Mouse (Mus musculus): ENCODE data around the gene Afap1. TPM values are rescaled to one million over a fixed set of nuclear protein-coding genes. Genes with fewer than 3 reads are reported as not detected.
A peak's percentile ranks its signal among the peaks of the same experiment; 100 is the strongest.

The Afap1 gene
- polyA plus RNA-seq, 1 experiment from 2014 or later: 18.4 TPM

DNA sequence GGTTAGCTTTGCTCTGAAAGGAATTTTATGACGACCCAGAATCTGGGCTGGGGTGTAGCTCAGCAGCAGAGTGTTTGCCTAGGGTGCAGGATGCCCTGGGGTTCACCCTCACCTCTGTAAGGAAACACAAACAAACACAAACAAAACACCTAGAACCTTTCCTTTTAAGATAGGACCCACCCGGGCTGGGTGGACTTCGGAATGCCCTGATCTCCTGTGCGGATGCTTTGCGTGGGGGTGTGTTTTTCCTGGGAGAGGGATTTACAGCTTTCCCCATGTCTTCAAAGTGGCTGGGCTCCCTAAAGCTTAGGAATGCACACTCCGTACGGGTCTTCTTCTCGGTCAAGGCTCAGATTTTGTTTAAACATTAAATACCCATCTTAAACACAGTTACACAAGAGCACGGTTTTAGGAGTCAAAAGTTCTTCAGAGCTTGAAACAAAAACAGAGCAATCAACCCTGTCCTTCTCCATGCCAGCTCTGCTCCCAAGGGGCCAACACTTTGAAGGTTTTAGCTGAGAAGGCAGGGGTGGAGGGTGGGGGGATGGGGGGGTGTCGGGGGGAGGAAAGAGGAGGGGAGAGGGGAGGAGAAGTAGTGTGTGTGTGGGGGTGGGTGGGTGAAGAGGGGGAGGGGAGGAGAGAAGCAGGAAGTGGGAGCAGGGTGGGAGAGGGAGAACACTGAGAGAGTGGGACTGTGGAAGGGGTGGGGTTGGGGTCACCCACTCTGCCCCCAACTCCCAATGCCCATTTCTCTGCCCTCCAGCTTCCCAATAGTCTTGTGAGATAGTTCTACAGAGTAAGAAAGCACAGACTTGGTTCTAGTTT is 7.5 kb downstream of the Afap1 start:
- Histone ChIP-seq H3K27ac (peak overlapping the region; percentile 48), H3K27me3 (replicated peaks) (no peaks in the 10 kb centered on the region), H3K9me3 (no peaks in the 10 kb centered on the region), H3K36me3 (no peaks in the 10 kb centered on the region), H3K9ac (no peak overlapping the region), H3K4me1 (replicated peaks) (peaks cover 33% of the 10 kb centered on the region), H3K4me3 (replicated peaks) (no peak overlapping the region), H3K4me2 (replicated peaks) (peak overlapping the region; percentile 45)
- WGBS: 10% methylated on average over 9 of the region's 10 CpGs
- peak; percentile 45 for ATAC-seq

DNA sequence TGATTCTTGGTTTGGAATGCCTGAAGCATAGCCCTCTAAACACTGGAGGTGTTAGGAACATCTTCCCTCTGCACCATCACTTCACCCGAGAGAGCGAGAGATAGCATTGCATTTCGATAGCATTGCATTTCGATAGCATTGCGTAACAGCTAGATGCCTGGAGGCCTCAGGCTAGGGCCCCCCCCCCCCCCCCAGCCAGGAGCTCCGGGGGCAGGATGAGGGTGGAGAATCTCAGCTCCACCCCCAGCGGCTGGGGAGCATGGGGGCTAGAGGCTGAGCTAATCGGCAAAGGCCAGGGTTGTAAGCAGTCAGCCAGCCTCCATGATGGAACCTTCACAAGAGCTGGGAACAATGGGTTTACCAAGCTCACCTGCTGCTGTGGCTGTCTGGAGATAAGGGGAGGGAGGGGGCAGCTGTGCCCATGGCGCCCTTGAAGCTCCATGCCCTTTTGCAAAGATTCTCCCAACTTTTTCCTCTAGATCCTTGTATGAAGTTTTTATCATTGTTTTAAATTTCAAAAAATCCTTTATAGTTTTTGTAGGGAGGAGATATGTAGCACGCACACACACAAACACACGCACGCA is 8.2 kb downstream of the Afap1 start:
- peak overlapping the region; percentile 45 for H3K4me2 ChIP-seq (replicated peaks)
- H3K36me3 ChIP-seq: no peaks in the 10 kb centered on the region
- 0 out of 2 replicates have a peak overlapping the region, but pooled peaks have one; percentile 48 for H3K27ac ChIP-seq
- no peak overlapping the region for H3K4me3 ChIP-seq (replicated peaks)
- WGBS: 39% methylated on average over 12 of the region's 12 CpGs
- peak; percentile 77 for ATAC-seq
- no peaks in the 10 kb centered on the region for H3K9me3 ChIP-seq
- H3K9ac ChIP-seq: no peak overlapping the region
- H3K4me1 ChIP-seq (replicated peaks): peaks cover 35% of the 10 kb centered on the region
- H3K27me3 ChIP-seq (replicated peaks): no peaks in the 10 kb centered on the region

DNA sequence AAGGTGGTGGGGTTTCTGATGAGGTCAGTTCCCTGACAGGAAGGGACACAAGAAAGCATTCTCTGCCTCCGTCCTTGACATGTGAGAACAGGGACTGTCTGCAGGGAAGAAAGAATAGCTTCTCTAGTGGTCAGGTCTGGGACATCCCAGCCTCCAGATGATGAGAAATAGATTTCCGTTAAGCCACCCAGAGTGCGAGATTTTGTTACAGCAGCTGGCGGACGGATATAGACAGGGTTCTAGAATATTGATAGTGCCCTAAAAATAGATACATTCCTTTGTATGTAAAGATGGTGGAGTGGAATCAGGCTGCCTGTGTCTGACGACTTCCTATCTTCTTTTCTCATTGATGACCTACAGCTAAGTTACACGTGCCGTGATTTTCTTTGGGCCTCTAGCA is 10.3 kb downstream of the Afap1 start:
- H3K9ac ChIP-seq: no peak overlapping the region
- no peaks in the 10 kb centered on the region for H3K36me3 ChIP-seq
- no peak overlapping the region for H3K27ac ChIP-seq
- H3K9me3 ChIP-seq: no peaks in the 10 kb centered on the region
- ATAC-seq: no peak
- H3K4me3 ChIP-seq (replicated peaks): no peak overlapping the region
- H3K27me3 ChIP-seq (replicated peaks): no peaks in the 10 kb centered on the region
- WGBS: 55% methylated on average over 8 of the region's 8 CpGs
- H3K4me2 ChIP-seq (replicated peaks): no peak overlapping the region
- peaks cover 43% of the 10 kb centered on the region for H3K4me1 ChIP-seq (replicated peaks)

DNA sequence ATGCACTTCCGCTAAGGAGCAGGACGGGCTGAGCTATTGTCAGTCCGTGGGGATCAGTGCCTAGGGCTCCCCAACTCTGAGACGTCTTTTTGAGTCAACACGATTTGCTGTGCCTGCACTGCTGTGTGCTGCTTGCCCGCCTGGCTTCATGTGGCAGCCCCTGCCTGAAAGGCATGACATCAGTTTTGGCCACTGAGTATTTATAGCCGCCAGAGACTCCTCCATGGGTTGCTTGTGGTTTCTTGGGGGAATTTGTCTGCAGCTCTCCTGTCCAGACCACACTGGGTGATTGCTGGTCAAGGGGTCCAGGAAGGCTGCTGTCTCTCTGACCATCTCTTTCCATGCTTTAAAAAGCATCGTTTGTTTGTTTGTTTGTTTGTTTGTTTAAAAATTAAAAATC is 12.2 kb downstream of the Afap1 start:
- no peak overlapping the region for H3K9ac ChIP-seq
- H3K4me3 ChIP-seq (replicated peaks): no peak overlapping the region
- no peak overlapping the region for H3K4me2 ChIP-seq (replicated peaks)
- no peak for ATAC-seq
- no peak overlapping the region for H3K27ac ChIP-seq
- no peaks in the 10 kb centered on the region for H3K36me3 ChIP-seq
- 50% methylated on average over 8 of the region's 8 CpGs for WGBS
- peaks cover 48% of the 10 kb centered on the region for H3K4me1 ChIP-seq (replicated peaks)
- H3K9me3 ChIP-seq: no peaks in the 10 kb centered on the region
- no peaks in the 10 kb centered on the region for H3K27me3 ChIP-seq (replicated peaks)

DNA sequence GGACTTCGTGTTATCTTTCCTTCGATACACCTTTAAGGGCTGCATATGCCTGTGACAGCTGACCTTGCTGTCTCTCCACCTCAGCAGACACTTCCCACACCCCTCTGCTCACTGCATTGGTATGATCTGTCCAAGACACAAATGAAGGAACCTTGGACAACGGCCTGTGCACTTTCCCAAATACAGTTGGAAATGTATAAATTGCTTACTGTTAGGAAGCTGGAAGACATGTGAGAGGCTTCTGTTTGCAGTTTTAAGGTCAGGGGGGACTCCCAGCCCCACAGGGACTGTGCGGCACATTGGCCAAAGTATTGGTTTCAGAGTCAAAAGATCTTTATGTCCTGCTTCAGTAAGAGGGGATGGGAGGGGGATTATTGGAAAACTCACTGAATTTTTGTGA is 14.0 kb downstream of the Afap1 start:
- H3K27ac ChIP-seq: no peak overlapping the region
- no peaks in the 10 kb centered on the region for H3K9me3 ChIP-seq
- no peak overlapping the region for H3K9ac ChIP-seq
- no peaks in the 10 kb centered on the region for H3K27me3 ChIP-seq (replicated peaks)
- H3K36me3 ChIP-seq: 0 out of 2 replicates have a peak, but pooled peaks cover under 1% of the 10 kb centered on the region
- H3K4me3 ChIP-seq (replicated peaks): no peak overlapping the region
- ATAC-seq: no peak
- peaks cover 37% of the 10 kb centered on the region for H3K4me1 ChIP-seq (replicated peaks)
- WGBS: 58% methylated on average over 4 of the region's 4 CpGs
- H3K4me2 ChIP-seq (replicated peaks): no peak overlapping the region

DNA sequence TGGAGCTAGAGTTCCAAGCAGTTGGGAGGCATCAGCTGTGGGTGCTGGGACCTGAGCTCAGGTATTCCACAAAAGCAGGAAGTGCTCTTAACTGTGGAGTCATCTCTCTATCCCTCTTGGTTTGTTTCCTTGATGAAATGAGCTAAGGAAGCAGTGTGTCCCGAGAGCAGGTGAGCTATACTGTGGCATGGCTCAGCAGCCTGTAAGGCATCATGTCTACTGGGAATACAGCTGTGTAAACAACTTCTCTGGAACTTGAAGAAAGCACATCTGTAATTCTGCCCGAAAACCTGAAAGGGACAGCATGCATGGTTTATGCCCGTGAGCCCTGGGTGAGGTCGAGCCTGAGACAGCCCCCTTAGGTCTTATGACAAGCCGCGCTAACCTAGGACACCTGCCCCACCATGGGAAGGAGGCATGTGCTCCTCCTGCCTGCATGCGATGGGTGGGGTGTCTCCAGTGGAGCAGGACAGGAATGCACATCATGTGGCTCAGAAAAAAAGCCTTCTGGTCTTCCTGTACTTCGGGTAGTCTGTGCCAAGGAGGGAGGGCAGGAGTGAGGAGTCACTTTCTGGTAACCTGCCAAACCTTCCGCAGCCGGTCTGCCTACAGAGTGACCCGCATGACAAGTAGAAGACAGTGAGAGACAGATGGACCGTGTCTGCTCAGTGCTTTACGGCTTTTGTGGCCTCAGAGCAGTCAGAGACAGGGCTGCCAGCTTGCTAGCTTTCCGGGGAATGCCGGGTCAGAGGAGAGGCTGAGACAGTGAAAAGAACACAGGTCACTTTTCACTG is 14.7 kb downstream of the Afap1 start:
- no peaks in the 10 kb centered on the region for H3K27me3 ChIP-seq (replicated peaks)
- 20% methylated on average over 15 of the region's 15 CpGs for WGBS
- no peaks in the 10 kb centered on the region for H3K9me3 ChIP-seq
- H3K36me3 ChIP-seq: 0 out of 2 replicates have a peak, but pooled peaks cover 5% of the 10 kb centered on the region
- H3K4me3 ChIP-seq (replicated peaks): no peak overlapping the region
- peaks cover 37% of the 10 kb centered on the region for H3K4me1 ChIP-seq (replicated peaks)
- H3K9ac ChIP-seq: no peak overlapping the region
- H3K27ac ChIP-seq: peak overlapping the region; percentile 74; the same call in 1 of the 2 replicates
- ATAC-seq: peak; percentile 79
- peak overlapping the region; percentile 25; the same call in 1 of the 2 replicates for H3K4me2 ChIP-seq (replicated peaks)

DNA sequence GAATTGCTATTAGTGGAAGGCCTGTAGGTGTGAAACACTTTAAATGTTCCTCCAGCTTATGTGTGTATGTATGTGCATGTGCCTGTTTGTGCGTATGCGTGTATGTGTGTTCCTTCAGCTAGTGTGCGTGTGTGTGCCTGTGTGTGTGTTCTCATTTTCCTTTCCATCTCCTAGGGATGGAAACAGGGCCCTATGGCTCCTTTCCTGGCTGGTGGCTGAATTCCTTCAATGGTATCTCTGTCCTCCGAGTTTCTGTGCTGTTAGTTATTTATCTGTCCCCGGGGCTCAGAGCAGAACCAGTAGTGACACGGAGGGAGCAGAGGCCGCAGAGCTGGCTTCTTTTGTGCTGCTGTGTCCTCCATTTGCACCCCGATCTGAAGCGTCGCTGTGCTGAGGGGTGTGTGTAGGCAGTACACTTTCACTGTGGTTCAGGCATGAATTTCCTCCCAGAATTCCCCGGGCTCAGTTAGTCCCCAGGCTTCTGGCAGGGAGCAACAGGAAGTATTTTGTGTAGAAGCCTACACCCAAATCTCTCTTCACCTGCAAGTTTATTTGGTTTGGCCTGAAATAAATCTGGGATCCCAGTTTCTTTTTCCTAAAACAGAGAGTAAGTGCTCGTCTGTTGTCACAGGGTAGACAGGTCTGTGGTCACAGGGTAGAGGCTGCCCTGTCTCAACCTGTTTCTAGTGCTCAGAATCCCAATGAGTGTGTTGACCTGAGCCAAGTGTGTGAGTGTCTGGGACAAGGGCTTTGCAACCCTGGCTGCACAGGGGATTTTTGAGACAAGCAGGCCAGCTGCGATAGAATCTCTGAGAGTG is 15.7 kb downstream of the Afap1 start:
- H3K9ac ChIP-seq: no peak overlapping the region; the same call in 1 of the 2 replicates
- ATAC-seq: no peak
- peak overlapping the region; percentile 10; the same call in 1 of the 2 replicates for H3K4me2 ChIP-seq (replicated peaks)
- H3K4me1 ChIP-seq (replicated peaks): peaks cover 37% of the 10 kb centered on the region
- WGBS: 59% methylated on average over 13 of the region's 13 CpGs
- H3K36me3 ChIP-seq: 0 out of 2 replicates have a peak, but pooled peaks cover 5% of the 10 kb centered on the region
- H3K9me3 ChIP-seq: no peaks in the 10 kb centered on the region
- H3K27me3 ChIP-seq (replicated peaks): no peaks in the 10 kb centered on the region
- H3K4me3 ChIP-seq (replicated peaks): no peak overlapping the region
- H3K27ac ChIP-seq: peak overlapping the region; percentile 74

DNA sequence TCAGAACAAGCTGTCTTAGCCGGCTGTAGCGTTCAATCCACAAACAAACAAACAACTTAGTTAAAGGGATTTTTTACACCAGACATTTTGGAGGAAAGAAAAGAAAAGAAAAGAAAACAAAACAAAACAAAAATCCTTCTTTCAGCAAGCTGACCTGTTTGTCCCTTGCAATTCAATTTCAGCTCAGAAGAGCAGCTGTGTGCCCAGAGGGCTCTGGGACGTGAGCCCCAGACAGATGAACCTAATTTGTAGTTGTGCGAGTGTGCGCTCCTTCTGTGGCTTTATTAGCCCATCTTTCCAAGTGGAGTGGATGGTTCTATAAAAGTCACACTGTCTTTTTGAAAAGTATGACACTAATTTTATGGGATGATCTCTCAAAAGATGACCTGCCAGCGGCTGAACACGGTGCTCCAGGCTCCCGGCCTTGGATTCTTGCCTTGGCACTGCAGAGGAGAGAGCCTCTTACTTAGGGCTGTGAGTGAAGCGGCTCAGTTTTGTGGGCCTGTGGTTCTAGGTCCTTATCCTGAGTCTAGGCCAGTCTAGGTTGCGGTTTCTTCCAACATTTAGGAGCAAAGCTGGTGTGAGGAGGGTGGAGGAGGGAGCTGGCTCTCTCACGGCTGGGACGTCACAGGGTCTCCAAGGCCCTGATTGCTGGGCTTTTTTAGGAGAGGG is 22.6 kb downstream of the Afap1 start:
- ATAC-seq: no peak
- Histone ChIP-seq H3K4me3 (replicated peaks) (no peak overlapping the region), H3K27ac (0 out of 2 replicates have a peak overlapping the region, but pooled peaks have one; percentile 9), H3K4me2 (replicated peaks) (no peak overlapping the region), H3K36me3 (0 out of 2 replicates have a peak, but pooled peaks cover 5% of the 10 kb centered on the region), H3K9me3 (no peaks in the 10 kb centered on the region), H3K27me3 (replicated peaks) (no peaks in the 10 kb centered on the region), H3K4me1 (replicated peaks) (peaks cover 35% of the 10 kb centered on the region), H3K9ac (no peak overlapping the region)
- WGBS: 77% methylated on average over 12 of the region's 12 CpGs

DNA sequence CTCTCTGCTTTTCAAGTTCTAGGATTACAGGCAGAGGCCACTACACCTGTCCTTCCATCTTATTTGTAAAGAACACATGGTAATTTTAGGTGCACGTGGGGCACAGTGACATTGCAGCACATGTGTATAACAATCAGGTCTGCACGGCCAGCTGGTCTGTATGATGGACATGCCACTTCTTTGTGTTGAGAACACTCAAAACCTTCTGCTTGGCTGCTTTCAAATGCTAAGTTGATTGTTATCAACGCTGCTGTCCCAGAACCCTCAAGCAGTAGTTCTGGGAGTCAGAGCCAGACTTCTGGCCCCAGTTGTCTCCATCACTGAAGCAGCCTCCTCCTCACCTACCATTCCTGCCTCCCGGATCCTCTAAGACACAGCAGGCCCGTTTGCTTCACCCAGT is 23.5 kb downstream of the Afap1 start:
- H3K36me3 ChIP-seq: 0 out of 2 replicates have a peak, but pooled peaks cover 5% of the 10 kb centered on the region
- peaks cover 44% of the 10 kb centered on the region for H3K4me1 ChIP-seq (replicated peaks)
- H3K27me3 ChIP-seq (replicated peaks): no peaks in the 10 kb centered on the region
- no peak overlapping the region for H3K27ac ChIP-seq
- 78% methylated on average over 5 of the region's 5 CpGs for WGBS
- H3K9me3 ChIP-seq: no peaks in the 10 kb centered on the region
- H3K4me2 ChIP-seq (replicated peaks): no peak overlapping the region
- no peak overlapping the region for H3K9ac ChIP-seq
- H3K4me3 ChIP-seq (replicated peaks): no peak overlapping the region
- no peak for ATAC-seq

DNA sequence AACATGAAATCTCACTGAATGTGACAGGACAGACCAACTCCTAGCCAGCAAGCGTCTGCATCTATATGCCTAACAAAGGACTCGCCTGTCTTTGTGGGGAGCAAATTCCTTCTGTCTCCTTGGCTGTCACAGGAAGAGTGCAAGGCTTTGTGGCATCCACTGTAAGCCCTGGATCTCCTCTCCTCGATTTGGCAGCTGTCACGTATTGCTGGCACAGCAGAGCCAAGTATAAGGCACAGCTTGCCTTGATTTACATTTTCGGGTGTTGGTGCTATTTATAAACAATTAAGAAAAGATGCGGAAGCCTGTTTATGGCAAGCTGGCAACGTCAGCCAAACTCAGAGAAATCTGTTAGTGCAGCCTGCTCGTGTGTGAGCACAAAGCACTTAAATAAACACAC is 25.3 kb downstream of the Afap1 start:
- Histone ChIP-seq H3K4me3 (replicated peaks) (no peak overlapping the region), H3K27me3 (replicated peaks) (no peaks in the 10 kb centered on the region), H3K9ac (peak overlapping the region; percentile 6; the same call in 1 of the 2 replicates), H3K4me2 (replicated peaks) (no peak overlapping the region; the same call in 1 of the 2 replicates), H3K27ac (peak overlapping the region; percentile 54; the same call in 1 of the 2 replicates), H3K4me1 (replicated peaks) (peaks cover 61% of the 10 kb centered on the region), H3K36me3 (no peaks in the 10 kb centered on the region), H3K9me3 (no peaks in the 10 kb centered on the region)
- ATAC-seq: no peak
- WGBS: 28% methylated on average over 8 of the region's 8 CpGs

DNA sequence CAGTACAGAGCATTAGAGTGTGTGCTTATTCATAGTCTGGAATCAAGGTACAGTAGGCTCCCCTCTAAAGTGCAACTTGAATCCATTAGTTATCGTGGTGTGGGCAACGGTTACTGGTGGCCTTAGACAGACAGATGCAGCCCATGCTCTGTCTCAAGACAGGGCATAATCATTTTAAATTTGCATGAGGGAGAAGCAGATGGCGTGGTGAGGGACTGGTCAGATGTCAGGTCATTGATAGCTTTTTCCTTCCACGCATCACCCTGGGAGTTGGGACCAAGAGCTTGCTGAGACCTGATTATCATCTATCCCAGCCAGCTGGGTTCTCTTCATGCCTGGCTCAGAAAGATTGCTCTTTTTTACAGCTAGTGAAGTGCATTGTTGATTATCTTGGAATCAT is 27.0 kb downstream of the Afap1 start:
- 75% methylated on average over 4 of the region's 4 CpGs for WGBS
- ATAC-seq: no peak
- Histone ChIP-seq H3K9ac (no peak overlapping the region), H3K27me3 (replicated peaks) (no peaks in the 10 kb centered on the region), H3K4me3 (replicated peaks) (no peak overlapping the region), H3K9me3 (no peaks in the 10 kb centered on the region), H3K27ac (no peak overlapping the region), H3K36me3 (no peaks in the 10 kb centered on the region), H3K4me2 (replicated peaks) (no peak overlapping the region), H3K4me1 (replicated peaks) (peaks cover 69% of the 10 kb centered on the region)

All from intestine, embryonic 15.5 days (tissue).